Mouse (Mus musculus): ENCODE results near the gene 5730522E02Rik. TPM values are rescaled to one million over a fixed set of nuclear protein-coding genes. Genes with fewer than 3 reads are reported as not detected.

Gene 5730522E02Rik
- polyA plus RNA-seq, 1 experiment from 2014 or later: 10.6 TPM

GRCm38 (mm10) chr11:26170572-26170971 is 40.0 kb downstream of the 5730522E02Rik start:
- Histone ChIP-seq H3K9me3 (no peaks in the 10 kb centered on the region), H3K27me3 (no peaks in the 10 kb centered on the region), H3K27ac (no peak overlapping the region), H3K4me3 (no peak overlapping the region), H3K4me1 (no peaks in the 10 kb centered on the region), H3K36me3 (no peaks in the 10 kb centered on the region), H3K9ac (no peak overlapping the region), H3K4me2 (replicated peaks) (no peak overlapping the region)
- no peak for ATAC-seq (ENCODE audit: insufficient number of reproducible peaks, insufficient read depth, low FRiP score, low TSS enrichment)
- WGBS: 90% methylated on average over 2 of the region's 2 CpGs

- no peaks in the 10 kb centered on the region for H3K9me3 ChIP-seq
- ATAC-seq (ENCODE audit: insufficient number of reproducible peaks, insufficient read depth, low FRiP score, low TSS enrichment): no peak
- no peak overlapping the region for H3K4me3 ChIP-seq
- no peak overlapping the region for H3K27ac ChIP-seq
- H3K9ac ChIP-seq: no peak overlapping the region
- H3K36me3 ChIP-seq: no peaks in the 10 kb centered on the region
- no peaks in the 10 kb centered on the region for H3K4me1 ChIP-seq
- 90% methylated on average over 7 of the region's 7 CpGs for WGBS
- no peaks in the 10 kb centered on the region for H3K27me3 ChIP-seq
- H3K4me2 ChIP-seq (replicated peaks): no peak overlapping the region
Measured at GRCm38 (mm10) chr11:26167609-26167971, 43.0 kb downstream of the 5730522E02Rik start.

GRCm38 (mm10) chr11:26166966-26167608 is 43.5 kb downstream of the 5730522E02Rik start:
- Histone ChIP-seq H3K4me1 (no peaks in the 10 kb centered on the region), H3K4me2 (replicated peaks) (no peak overlapping the region), H3K36me3 (no peaks in the 10 kb centered on the region), H3K9me3 (no peaks in the 10 kb centered on the region), H3K27ac (no peak overlapping the region), H3K4me3 (no peak overlapping the region), H3K9ac (no peak overlapping the region), H3K27me3 (no peaks in the 10 kb centered on the region)
- 83% methylated on average over 4 of the region's 4 CpGs for WGBS
- ATAC-seq (ENCODE audit: insufficient number of reproducible peaks, insufficient read depth, low FRiP score, low TSS enrichment): no peak

- WGBS: 86% methylated on average over 5 of the region's 5 CpGs
Measured at GRCm38 (mm10) chr11:26164651-26165259, 45.8 kb downstream of the 5730522E02Rik start.

GRCm38 (mm10) chr11:26161354-26161753 is 49.2 kb downstream of the 5730522E02Rik start:
- 66% methylated on average over 5 of the region's 5 CpGs for WGBS
- H3K9me3 ChIP-seq: 0 out of 2 replicates have a peak, but pooled peaks cover 4% of the 10 kb centered on the region
- H3K9ac ChIP-seq: no peak overlapping the region
- no peaks in the 10 kb centered on the region for H3K27me3 ChIP-seq
- H3K4me1 ChIP-seq: no peaks in the 10 kb centered on the region
- no peaks in the 10 kb centered on the region for H3K36me3 ChIP-seq
- H3K4me2 ChIP-seq (replicated peaks): no peak overlapping the region
- H3K4me3 ChIP-seq: no peak overlapping the region
- no peak overlapping the region for H3K27ac ChIP-seq
- ATAC-seq (ENCODE audit: insufficient number of reproducible peaks, insufficient read depth, low FRiP score, low TSS enrichment): no peak

More at GRCm38 (mm10) chr11:26164651-26165259, 45.8 kb downstream of the 5730522E02Rik start:
- Histone ChIP-seq H3K4me1 (no peaks in the 10 kb centered on the region), H3K36me3 (no peaks in the 10 kb centered on the region), H3K4me2 (replicated peaks) (no peak overlapping the region), H3K27ac (no peak overlapping the region), H3K9ac (no peak overlapping the region), H3K4me3 (no peak overlapping the region), H3K9me3 (no peaks in the 10 kb centered on the region), H3K27me3 (no peaks in the 10 kb centered on the region)
- no peak for ATAC-seq (ENCODE audit: insufficient number of reproducible peaks, insufficient read depth, low FRiP score, low TSS enrichment)

GRCm38 (mm10) chr11:26159033-26159432 is 51.5 kb downstream of the 5730522E02Rik start:
- Histone ChIP-seq H3K27ac (no peak overlapping the region), H3K9me3 (0 out of 2 replicates have a peak, but pooled peaks cover 4% of the 10 kb centered on the region), H3K4me3 (no peak overlapping the region), H3K4me1 (no peaks in the 10 kb centered on the region), H3K36me3 (no peaks in the 10 kb centered on the region), H3K9ac (no peak overlapping the region), H3K27me3 (no peaks in the 10 kb centered on the region), H3K4me2 (replicated peaks) (no peak overlapping the region)
- WGBS: 71% methylated on average over 3 of the region's 3 CpGs
- no peak for ATAC-seq (ENCODE audit: insufficient number of reproducible peaks, insufficient read depth, low FRiP score, low TSS enrichment)

- Histone ChIP-seq H3K36me3 (no peaks in the 10 kb centered on the region), H3K4me3 (no peak overlapping the region), H3K9me3 (no peaks in the 10 kb centered on the region), H3K4me1 (no peaks in the 10 kb centered on the region), H3K9ac (no peak overlapping the region), H3K27me3 (no peaks in the 10 kb centered on the region), H3K27ac (no peak overlapping the region), H3K4me2 (replicated peaks) (no peak overlapping the region)
- WGBS: 74% methylated on average over 3 of the region's 3 CpGs
- no peak for ATAC-seq (ENCODE audit: insufficient number of reproducible peaks, insufficient read depth, low FRiP score, low TSS enrichment)
Measured at GRCm38 (mm10) chr11:26140024-26140423, 70.5 kb downstream of the 5730522E02Rik start.

- WGBS: 89% methylated on average over 1 of the region's 1 CpGs
- no peak for ATAC-seq (ENCODE audit: insufficient number of reproducible peaks, insufficient read depth, low FRiP score, low TSS enrichment)
Measured at GRCm38 (mm10) chr11:26138013-26138412, 72.5 kb downstream of the 5730522E02Rik start.

GRCm38 (mm10) chr11:26130911-26131310 is 79.7 kb downstream of the 5730522E02Rik start:
- H3K27me3 ChIP-seq: no peaks in the 10 kb centered on the region
- no peaks in the 10 kb centered on the region for H3K36me3 ChIP-seq
- peak overlapping the region; percentile 17; the same call in 1 of the 2 replicates for H3K4me2 ChIP-seq (replicated peaks)
- H3K4me1 ChIP-seq: peaks cover 10% of the 10 kb centered on the region; the same call in 1 of the 2 replicates
- 21% methylated on average over 11 of the region's 11 CpGs for WGBS
- H3K4me3 ChIP-seq: no peak overlapping the region
- ATAC-seq (ENCODE audit: insufficient number of reproducible peaks, insufficient read depth, low FRiP score, low TSS enrichment): no peak
- H3K27ac ChIP-seq: no peak overlapping the region
- H3K9me3 ChIP-seq: no peaks in the 10 kb centered on the region
- H3K9ac ChIP-seq: 0 out of 2 replicates have a peak overlapping the region, but pooled peaks have one; percentile 10

More at GRCm38 (mm10) chr11:26138013-26138412, 72.5 kb downstream of the 5730522E02Rik start:
- no peaks in the 10 kb centered on the region for H3K27me3 ChIP-seq
- no peaks in the 10 kb centered on the region for H3K9me3 ChIP-seq
- no peaks in the 10 kb centered on the region for H3K4me1 ChIP-seq
- H3K4me3 ChIP-seq: no peak overlapping the region
- H3K36me3 ChIP-seq: no peaks in the 10 kb centered on the region
- H3K27ac ChIP-seq: no peak overlapping the region
- no peak overlapping the region for H3K9ac ChIP-seq
- no peak overlapping the region for H3K4me2 ChIP-seq (replicated peaks)

GRCm38 (mm10) chr11:26129054-26129453 is 81.5 kb downstream of the 5730522E02Rik start:
- Histone ChIP-seq H3K4me2 (replicated peaks) (no peak overlapping the region), H3K27me3 (no peaks in the 10 kb centered on the region), H3K36me3 (no peaks in the 10 kb centered on the region), H3K4me1 (peaks cover 10% of the 10 kb centered on the region; the same call in 1 of the 2 replicates), H3K4me3 (no peak overlapping the region), H3K9me3 (no peaks in the 10 kb centered on the region), H3K9ac (no peak overlapping the region), H3K27ac (no peak overlapping the region)
- 60% methylated on average over 2 of the region's 2 CpGs for WGBS
- ATAC-seq (ENCODE audit: insufficient number of reproducible peaks, insufficient read depth, low FRiP score, low TSS enrichment): no peak

GRCm38 (mm10) chr11:26128385-26128784 is 82.2 kb downstream of the 5730522E02Rik start:
- Histone ChIP-seq H3K9ac (no peak overlapping the region), H3K4me1 (peaks cover 10% of the 10 kb centered on the region; the same call in 1 of the 2 replicates), H3K4me2 (replicated peaks) (no peak overlapping the region), H3K27me3 (no peaks in the 10 kb centered on the region), H3K9me3 (no peaks in the 10 kb centered on the region), H3K27ac (no peak overlapping the region), H3K36me3 (no peaks in the 10 kb centered on the region), H3K4me3 (no peak overlapping the region)
- 43% methylated on average over 2 of the region's 2 CpGs for WGBS
- no peak for ATAC-seq (ENCODE audit: insufficient number of reproducible peaks, insufficient read depth, low FRiP score, low TSS enrichment)

GRCm38 (mm10) chr11:26125923-26126322 is 84.6 kb downstream of the 5730522E02Rik start:
- H3K27ac ChIP-seq: no peak overlapping the region
- ATAC-seq (ENCODE audit: insufficient number of reproducible peaks, insufficient read depth, low FRiP score, low TSS enrichment): no peak
- no peak overlapping the region for H3K4me2 ChIP-seq (replicated peaks)
- peaks cover 4% of the 10 kb centered on the region for H3K4me1 ChIP-seq
- H3K9me3 ChIP-seq: no peaks in the 10 kb centered on the region
- no peaks in the 10 kb centered on the region for H3K27me3 ChIP-seq
- no peaks in the 10 kb centered on the region for H3K36me3 ChIP-seq
- H3K4me3 ChIP-seq: no peak overlapping the region
- H3K9ac ChIP-seq: no peak overlapping the region

Data from embryonic facial prominence, embryonic 12.5 days (tissue).